Mouse (Mus musculus) liver, embryonic 14.5 days (tissue): Measurements from ENCODE around the gene Pdcd1. TPM values are rescaled to one million over a fixed set of nuclear protein-coding genes. Genes with fewer than 3 reads are reported as not detected.

ENCODE experiments used
- ATAC-seq: fragments of 200-750 bp; cut with Nextera tagmentation; 2 replicates; pipeline ENCODE4 v1.8.0; 2017; ENCODE audit warnings: moderate number of reproducible peaks, mild to moderate bottlenecking, moderate library complexity; ENCODE audit not compliant: insufficient read depth
- DNase-seq, 3 experiments: peaks; one replicate each; pipeline ENCODE4 v3.0.0-alpha.2; 2012 to 2013; ENCODE audit warnings: low read depth in 3 of 3, low spot score in 3 of 3
- H3K27ac ChIP-seq: fragments of 300-500 bp; sonication (generic); 2 replicates; pipeline ENCODE4 v1.5.1; 2014; ENCODE audit warnings: moderate library complexity, mild to moderate bottlenecking, control low read depth, inconsistent platforms
- H3K27me3 ChIP-seq: fragments of 300-500 bp; sonication (generic); 2 replicates; pipeline ENCODE4 v1.6.1; 2014; ENCODE audit warnings: mild to moderate bottlenecking, low read length, moderate library complexity; ENCODE audit not compliant: control insufficient read depth, insufficient read depth
- H3K36me3 ChIP-seq: fragments of 300-500 bp; sonication (generic); replicated peaks from 2 replicates; pipeline ENCODE4 v1.6.1; 2014; ENCODE audit warnings: low read depth; ENCODE audit not compliant: control insufficient read depth, insufficient read depth
- H3K4me1 ChIP-seq, 2 experiments: fragments of 200-500 bp in 1 of 2; fragments of 300-500 bp in 1 of 2; sonication (generic) in 1 of 2; replicated peaks; 2 replicates each; pipeline ENCODE4 v1.6.1; 2012 to 2014; ENCODE audit warnings: antibody characterized with exemption in 1 of 2, inconsistent platforms in 1 of 2, low read length in 1 of 2; ENCODE audit not compliant: control insufficient read depth in 2 of 2, insufficient read depth in 2 of 2
- H3K4me2 ChIP-seq: fragments of 300-500 bp; sonication (generic); 2 replicates; pipeline ENCODE4 v1.6.1; 2014; ENCODE audit warnings: low read depth, mild to moderate bottlenecking, control low read depth, moderate library complexity
- H3K4me3 ChIP-seq, 2 experiments: fragments of 200-500 bp in 1 of 2; fragments of 300-500 bp in 1 of 2; sonication (generic) in 1 of 2; 2 replicates each; pipeline ENCODE4 v1.5.1; 2012 to 2014; ENCODE audit warnings: low read depth in 2 of 2, low read length in 2 of 2, mild to moderate bottlenecking in 2 of 2, control low read depth in 1 of 2, inconsistent platforms in 1 of 2, moderate library complexity in 1 of 2; ENCODE audit not compliant: insufficient read depth in 1 of 2
- H3K9ac ChIP-seq: fragments of 300-500 bp; sonication (generic); replicated peaks from 2 replicates; pipeline ENCODE4 v1.6.1; 2014; ENCODE audit warnings: mild to moderate bottlenecking, control low read depth, moderate library complexity
- H3K9me3 ChIP-seq: fragments of 300-500 bp; sonication (generic); 2 replicates; pipeline ENCODE4 v1.6.1; 2016; ENCODE audit warnings: low read length, mixed read lengths; ENCODE audit not compliant: control insufficient read depth
- CTCF ChIP-seq: IDR thresholded peaks from 2 replicates; pipeline ENCODE4 v1.5.1; 2016; ENCODE audit warnings: antibody characterized with exemption, low read depth, control low read depth
- EP300 ChIP-seq: IDR thresholded peaks from 2 replicates; pipeline ENCODE4 v1.6.1; 2016; ENCODE audit warnings: antibody characterized with exemption, low read depth
- WGBS: fragments of 180-500 bp; shearing (Covaris S2); extraction: QIAGEN DNeasy Blood & Tissue Kit; methylation state at CpG from one replicate; pipeline ENCODE4 v1.1.7; 2014; ENCODE audit not compliant: insufficient replicate concordance; 5-methylcytosine and 5-hydroxymethylcytosine counted together
- polyA plus RNA-seq, 2 experiments: library from polyadenylated mRNA; depleted of rRNA in 1 of 2; stranded (reverse) in 1 of 2; unstranded in 1 of 2; fragments of >200 nt; fragmentation: Nextera tagmentation in 1 of 2; extraction: Ambion mirVana in 1 of 2; gene quantifications; 2 replicates each; pipeline versions ENCODE4 v1.2.1 to v1.2.3; 2012 to 2014

Pdcd1 gene
- polyA plus RNA-seq, 2 experiments, result 0.03 TPM; not detected in 1

DNA sequence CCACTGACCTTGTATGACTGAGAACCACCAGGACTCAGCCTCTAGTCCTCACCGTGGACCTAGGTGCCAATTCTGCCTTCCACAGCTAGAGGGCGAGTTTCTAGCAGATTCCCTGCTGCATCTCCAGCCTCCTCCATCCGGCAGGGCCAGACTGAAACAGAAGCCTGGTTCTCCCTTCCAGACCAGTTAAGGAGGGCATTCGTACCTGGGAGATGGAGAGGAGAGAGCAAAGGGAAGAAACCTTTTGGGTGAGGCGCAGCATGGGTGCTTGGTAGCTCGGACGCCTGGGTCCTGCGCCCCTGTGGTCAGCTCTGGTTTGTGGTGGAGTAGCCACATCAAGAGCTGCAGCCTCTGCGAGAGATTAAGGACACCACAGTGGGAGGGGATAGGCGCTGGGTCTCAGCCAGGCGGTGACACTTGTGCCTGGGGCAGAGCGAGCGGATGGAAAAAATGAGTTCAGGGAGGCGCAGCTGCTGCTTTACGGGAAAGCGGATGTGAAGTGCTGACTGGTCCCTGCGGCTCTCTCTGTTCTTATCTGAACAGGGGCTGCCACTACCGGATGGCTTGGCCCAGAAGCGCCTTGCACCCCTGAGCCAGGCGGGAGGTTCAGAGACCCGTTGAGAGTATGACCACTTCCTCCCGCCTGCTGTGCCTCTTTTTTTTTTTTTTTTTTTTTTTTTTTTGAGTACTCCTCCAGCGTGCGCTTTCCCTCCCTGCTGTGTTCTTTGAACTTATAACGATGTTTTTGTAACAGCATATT, 17.2 kb downstream of the Pdcd1 start:
- ATAC-seq, result peak; percentile 78
- Histone ChIP-seq H3K4me2 (peak overlapping the region; percentile 59), H3K36me3 (no peaks in the 10 kb centered on the region), H3K27ac (no peak overlapping the region), H3K4me3 (peak overlapping the region; percentile 31 to 35; a peak in 3 of 4 replicates), H3K9ac (no peak overlapping the region), H3K27me3 (no peaks in the 10 kb centered on the region), H3K9me3 (no peaks in the 10 kb centered on the region), H3K4me1 (peaks cover 0 to 4% of the 10 kb centered on the region in 2 experiments; a peak in 1 of 4 replicates)
- no peak for TF ChIP-seq EP300
- TF ChIP-seq CTCF, result peak; percentile 78
- under 1% methylated on average over 24 of the region's 25 CpGs for WGBS
- peak in 2 of 3 experiments; percentile 26 to 28 for DNase-seq

- Histone ChIP-seq H3K36me3 (no peaks in the 10 kb centered on the region), H3K27me3 (no peaks in the 10 kb centered on the region), H3K4me3 (no peak overlapping the region), H3K9me3 (no peaks in the 10 kb centered on the region), H3K27ac (no peak overlapping the region), H3K4me2 (no peak overlapping the region), H3K4me1 (peaks cover 0 to 4% of the 10 kb centered on the region in 2 experiments; a peak in 1 of 4 replicates), H3K9ac (no peak overlapping the region)
- ATAC-seq, result no peak
- no peak for DNase-seq
- no peak for TF ChIP-seq EP300
- no peak for TF ChIP-seq CTCF
- WGBS, result 64% methylated on average over 2 of the region's 2 CpGs
Observed at GRCm38 (mm10) chr1:94033075-94033602, 19.2 kb downstream of the Pdcd1 start.

DNA sequence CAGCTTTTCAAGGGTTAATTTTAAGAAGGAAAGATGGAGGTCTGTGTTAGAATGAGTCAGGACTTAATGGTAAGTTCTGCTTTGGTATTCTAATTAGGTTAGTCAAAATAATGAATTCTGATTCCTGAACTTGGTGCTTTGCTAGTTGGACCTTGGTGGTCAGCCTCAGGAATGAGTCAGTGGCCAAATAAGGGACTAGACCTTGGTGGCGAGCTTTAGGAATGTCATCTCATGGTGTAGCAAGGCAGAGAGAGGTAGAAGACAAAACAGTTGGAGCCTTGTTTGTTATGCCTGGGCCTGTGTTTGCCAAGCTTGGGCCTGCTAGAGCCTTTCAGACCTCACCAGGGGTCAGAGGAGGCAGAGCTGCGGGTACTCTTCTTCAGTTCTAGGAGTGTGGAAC, 23.6 kb downstream of the Pdcd1 start:
- Histone ChIP-seq H3K4me3 (no peak overlapping the region), H3K27ac (no peak overlapping the region), H3K4me1 (no peaks in the 10 kb centered on the region), H3K9me3 (no peaks in the 10 kb centered on the region), H3K4me2 (no peak overlapping the region), H3K9ac (no peak overlapping the region), H3K36me3 (no peaks in the 10 kb centered on the region), H3K27me3 (no peaks in the 10 kb centered on the region)
- 68% methylated on average over 2 of the region's 2 CpGs for WGBS
- ATAC-seq (no peak), DNase-seq (no peak)
- no peak for TF ChIP-seq EP300

DNA sequence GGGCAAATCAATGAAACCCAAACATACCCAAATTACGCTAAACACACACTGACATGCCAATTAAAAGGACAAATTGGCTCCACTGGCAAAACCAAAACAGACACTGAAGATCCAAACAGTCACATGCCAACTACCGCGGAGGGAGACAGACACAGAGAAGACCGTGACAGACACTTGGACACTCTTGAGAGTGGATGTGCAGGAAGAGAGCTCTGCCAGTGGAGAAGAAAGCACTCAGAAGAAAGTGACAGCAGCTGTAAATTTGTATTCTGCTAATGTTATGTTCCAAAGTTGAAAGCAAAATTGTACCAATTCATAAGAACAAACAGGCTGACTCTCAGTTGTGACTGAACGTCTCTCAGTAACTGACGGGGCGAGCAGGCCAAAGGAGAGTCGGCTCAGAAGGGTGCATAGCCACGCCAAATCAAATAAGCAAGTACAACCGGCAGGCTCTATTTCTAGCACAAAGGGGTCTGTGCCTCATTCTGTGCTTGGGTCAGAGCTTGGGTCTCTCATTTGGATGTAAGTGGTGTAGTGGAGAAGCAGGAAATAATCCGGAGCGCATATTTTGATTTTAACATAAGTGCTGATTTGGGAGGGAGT, 24.7 kb downstream of the Pdcd1 start:
- no peaks in the 10 kb centered on the region for H3K9me3 ChIP-seq
- H3K36me3 ChIP-seq, result no peaks in the 10 kb centered on the region
- 74% methylated on average over 12 of the region's 12 CpGs for WGBS
- no peaks in the 10 kb centered on the region for H3K27me3 ChIP-seq
- no peak overlapping the region for H3K4me2 ChIP-seq
- no peak for TF ChIP-seq EP300
- TF ChIP-seq CTCF, result no peak
- no peak for ATAC-seq
- H3K27ac ChIP-seq, result no peak overlapping the region
- no peak for DNase-seq
- H3K9ac ChIP-seq, result no peak overlapping the region
- no peak overlapping the region for H3K4me3 ChIP-seq
- H3K4me1 ChIP-seq, result no peaks in the 10 kb centered on the region

- H3K4me3 ChIP-seq, result no peak within 1 kb of the TSS
- WGBS, result 67% methylated on average over 6 of the region's 6 CpGs
- H3K4me1 ChIP-seq, result no peaks in the 10 kb centered on the region
- no peaks in the 10 kb centered on the region for H3K9me3 ChIP-seq
- H3K4me2 ChIP-seq, result no peak within 1 kb of the TSS
- no peaks in the 10 kb centered on the region for H3K36me3 ChIP-seq
- DNase-seq (no peak), ATAC-seq (no peak)
- no peaks in the 10 kb centered on the region for H3K27me3 ChIP-seq
- H3K27ac ChIP-seq, result no peak within 1 kb of the TSS
- no peak within 1 kb of the TSS for H3K9ac ChIP-seq
- no peak for TF ChIP-seq CTCF
- TF ChIP-seq EP300, result no peak
Observed at GRCm38 (mm10) chr1:94020151-94020550, 32.2 kb downstream of the Pdcd1 start, which contains the start of gene Neu4. Neu4 (plus strand) TSS chr1:94020451.
